Mouse (Mus musculus): ENCODE data around the gene Ecm1. TPM values are rescaled to one million over a fixed set of nuclear protein-coding genes. Genes with fewer than 3 reads are reported as not detected.
A peak's percentile ranks its signal among the peaks of the same experiment; 100 is the strongest.
"Not testable (repeated sequence)": the region's sequence is repeated elsewhere in the genome, so short reads cannot be mapped to it uniquely, and the experiment has no call there.

Gene Ecm1
- polyA plus RNA-seq, 1 experiment from 2014 or later, result 76.8 TPM

DNA sequence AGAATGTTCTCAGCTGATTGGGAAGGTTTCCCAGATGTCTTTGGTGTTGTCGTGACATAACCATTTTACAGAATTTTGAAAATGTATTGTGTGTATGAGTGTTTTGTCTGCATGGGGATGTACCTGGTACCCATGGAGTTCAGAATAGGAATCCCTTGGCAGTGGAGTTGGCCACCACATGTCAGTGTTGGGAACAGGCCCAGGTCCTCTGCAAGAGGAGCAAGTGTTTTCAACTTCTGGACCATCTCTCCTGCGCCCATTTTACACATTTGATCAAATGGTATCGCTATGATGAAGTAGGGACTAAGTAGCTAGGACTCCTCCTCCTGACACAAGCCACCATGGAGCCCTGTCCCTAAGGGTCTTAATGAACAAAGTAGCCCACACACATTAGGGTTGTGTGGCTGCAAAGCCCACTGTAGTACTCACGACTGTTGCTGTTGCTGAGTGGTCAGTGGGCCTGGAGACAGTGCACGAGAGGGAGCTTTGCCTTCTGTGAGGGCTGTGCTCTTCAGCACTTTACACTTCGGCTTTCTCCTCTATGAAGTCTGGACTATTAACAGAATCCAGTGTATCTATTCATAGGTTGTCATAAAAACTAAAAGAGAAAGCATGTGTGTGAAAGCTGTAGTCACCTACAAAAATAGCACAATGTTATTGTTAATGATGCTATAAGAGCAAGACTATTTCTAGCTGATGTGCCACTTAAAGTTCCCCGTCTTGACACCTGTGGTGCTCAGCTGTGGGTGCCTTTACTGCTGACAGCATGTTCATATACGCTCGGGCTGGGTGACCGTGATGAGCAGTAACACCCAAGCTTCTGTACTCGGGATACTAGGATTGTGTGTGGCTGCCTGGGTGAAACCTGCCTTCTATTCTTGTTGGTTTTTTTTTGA lies 44.3 kb downstream of the Ecm1 start:
- peak overlapping the region; percentile 83 for H3K27ac ChIP-seq
- H3K4me3 ChIP-seq, result no peak overlapping the region
- 62% methylated on average over 11 of the region's 11 CpGs for WGBS
- peaks cover 57% of the 10 kb centered on the region for H3K4me1 ChIP-seq
- no peaks in the 10 kb centered on the region for H3K27me3 ChIP-seq (ENCODE audit: insufficient read depth, poor library complexity, severe bottlenecking)
- no peaks in the 10 kb centered on the region for H3K9me3 ChIP-seq
- no peak for DNase-seq (ENCODE audit: low spot score)
- no peaks in the 10 kb centered on the region for H3K36me3 ChIP-seq

DNA sequence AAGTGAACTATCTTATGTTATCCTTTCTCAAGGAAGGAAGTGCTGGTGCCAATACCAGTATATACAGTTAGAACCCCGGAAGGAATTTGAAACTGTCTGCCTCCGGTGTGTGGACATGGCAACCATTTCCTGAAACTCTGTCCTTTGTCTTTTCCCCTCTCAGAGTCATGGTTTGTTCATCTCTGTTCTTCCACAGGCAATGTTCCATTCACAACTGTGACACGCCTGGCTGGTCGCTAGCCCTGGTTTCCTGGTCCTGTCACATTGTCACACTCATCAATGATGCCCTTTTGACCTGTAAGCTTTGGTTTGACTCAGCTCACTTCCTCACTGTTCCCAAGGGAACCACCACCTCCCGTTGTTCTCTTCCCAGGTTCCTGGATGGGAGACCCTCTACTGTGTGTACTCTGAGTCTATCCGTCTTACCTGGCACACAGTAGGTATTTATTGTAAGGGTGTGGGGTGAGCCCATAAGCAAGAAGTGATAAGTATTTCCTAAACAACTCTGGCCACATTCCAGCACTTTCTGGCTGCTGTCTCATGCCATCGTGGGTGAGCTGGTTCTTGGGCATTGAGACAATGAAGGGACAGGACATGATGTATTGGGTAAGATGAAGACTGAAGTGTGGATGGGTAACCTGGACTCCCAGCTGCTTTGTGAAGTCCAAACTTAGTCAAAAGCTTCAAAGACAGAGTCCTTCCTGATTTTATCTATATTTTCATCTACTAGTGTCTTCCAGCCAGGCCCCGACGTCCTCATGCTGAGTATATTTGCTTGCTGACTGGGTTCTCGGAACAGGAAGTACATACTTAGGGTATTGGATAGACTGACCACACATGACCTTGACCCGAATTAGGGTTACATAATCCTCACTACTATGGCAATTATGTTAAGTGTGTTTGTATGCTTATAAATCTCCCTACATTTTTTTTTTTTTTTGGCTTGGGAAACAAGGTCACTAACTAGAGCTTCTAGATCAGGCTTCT lies 45.3 kb downstream of the Ecm1 start:
- 46% methylated on average over 11 of the region's 11 CpGs for WGBS
- Histone ChIP-seq H3K27me3 (ENCODE audit: insufficient read depth, poor library complexity, severe bottlenecking) (no peaks in the 10 kb centered on the region), H3K36me3 (no peaks in the 10 kb centered on the region), H3K4me1 (peaks cover 61% of the 10 kb centered on the region), H3K9me3 (no peaks in the 10 kb centered on the region), H3K27ac (peak overlapping the region; percentile 83), H3K4me3 (no peak overlapping the region)
- no peak for DNase-seq (ENCODE audit: low spot score)

DNA sequence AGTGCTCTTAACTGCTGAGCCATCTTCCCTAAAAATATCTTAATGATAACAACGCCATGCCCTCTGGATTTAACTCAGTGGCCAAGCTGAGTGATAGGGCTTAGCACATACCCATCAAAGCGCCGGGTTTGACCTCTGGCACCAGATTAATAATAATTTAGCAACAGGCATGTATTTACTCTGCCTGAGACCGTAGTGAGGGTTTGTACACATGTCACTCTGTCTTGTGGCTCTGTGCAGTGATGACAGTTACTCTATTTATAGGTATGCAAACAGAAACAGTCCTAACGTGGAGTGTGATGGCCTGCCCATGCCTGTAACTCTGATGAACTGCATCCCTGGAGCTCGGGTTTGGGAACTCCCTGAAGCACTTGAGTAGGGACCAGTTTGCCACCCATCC lies 46.7 kb downstream of the Ecm1 start:
- H3K36me3 ChIP-seq, result no peaks in the 10 kb centered on the region
- no peak for DNase-seq (ENCODE audit: low spot score)
- H3K4me3 ChIP-seq, result no peak overlapping the region
- WGBS, result 36% methylated on average over 6 of the region's 6 CpGs
- H3K4me1 ChIP-seq, result peaks cover 73% of the 10 kb centered on the region
- no peaks in the 10 kb centered on the region for H3K9me3 ChIP-seq
- no peaks in the 10 kb centered on the region for H3K27me3 ChIP-seq (ENCODE audit: insufficient read depth, poor library complexity, severe bottlenecking)
- peak overlapping the region; percentile 83 for H3K27ac ChIP-seq

DNA sequence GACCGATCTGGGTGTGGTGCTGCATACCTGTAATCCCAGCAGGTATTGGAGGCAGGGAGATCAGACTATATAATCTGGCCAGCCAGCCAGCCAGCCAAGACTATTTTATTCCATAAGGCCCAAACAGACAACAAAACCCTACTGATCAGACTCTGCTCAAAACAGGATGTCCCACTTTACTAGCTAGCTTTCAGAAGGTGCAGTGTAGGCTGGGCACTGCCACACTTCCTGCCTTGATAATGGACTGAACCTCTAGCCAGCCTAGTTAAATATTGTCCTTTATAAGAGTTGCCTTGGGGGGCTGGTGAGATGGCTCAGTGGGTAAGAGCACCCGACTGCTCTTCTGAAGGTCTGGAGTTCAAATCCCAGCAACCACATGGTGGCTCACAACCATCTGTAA lies 48.8 kb downstream of the Ecm1 start:
- not testable (repeated sequence) for H3K27me3 ChIP-seq (ENCODE audit: insufficient read depth, poor library complexity, severe bottlenecking); H3K4me3 ChIP-seq; H3K9me3 ChIP-seq; H3K36me3 ChIP-seq; DNase-seq (ENCODE audit: low spot score)
- peak overlapping the region; percentile 89 for H3K27ac ChIP-seq
- H3K4me1 ChIP-seq, result peaks cover 81% of the 10 kb centered on the region
- WGBS, result 86% methylated on average over 2 of the region's 2 CpGs

DNA sequence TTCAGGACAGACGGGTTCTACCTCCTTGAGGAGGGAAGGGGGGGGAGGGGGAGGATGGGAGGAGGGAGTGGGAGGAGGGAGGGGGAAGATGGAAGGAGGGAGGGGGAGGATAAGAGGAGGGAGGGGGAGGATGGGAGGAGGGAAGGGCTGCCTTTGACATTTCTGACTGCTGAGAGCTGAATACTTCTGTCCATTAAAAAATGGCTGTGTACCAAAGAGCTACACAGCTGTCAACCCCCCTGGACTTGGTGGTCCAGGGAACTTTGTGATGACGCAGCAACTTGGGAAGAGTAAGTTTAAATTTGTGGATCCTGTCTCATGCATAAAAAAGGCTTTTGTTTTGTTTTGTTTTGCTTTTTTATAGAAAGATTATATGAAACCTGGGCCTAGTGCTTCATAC lies 49.4 kb downstream of the Ecm1 start:
- Histone ChIP-seq H3K27ac (peak overlapping the region; percentile 89), H3K36me3 (no peaks in the 10 kb centered on the region), H3K27me3 (ENCODE audit: insufficient read depth, poor library complexity, severe bottlenecking) (no peaks in the 10 kb centered on the region), H3K4me1 (peaks cover 81% of the 10 kb centered on the region), H3K9me3 (no peaks in the 10 kb centered on the region), H3K4me3 (peak overlapping the region; percentile 39)
- DNase-seq (ENCODE audit: low spot score), result no peak
- 23% methylated on average over 2 of the region's 2 CpGs for WGBS

DNA sequence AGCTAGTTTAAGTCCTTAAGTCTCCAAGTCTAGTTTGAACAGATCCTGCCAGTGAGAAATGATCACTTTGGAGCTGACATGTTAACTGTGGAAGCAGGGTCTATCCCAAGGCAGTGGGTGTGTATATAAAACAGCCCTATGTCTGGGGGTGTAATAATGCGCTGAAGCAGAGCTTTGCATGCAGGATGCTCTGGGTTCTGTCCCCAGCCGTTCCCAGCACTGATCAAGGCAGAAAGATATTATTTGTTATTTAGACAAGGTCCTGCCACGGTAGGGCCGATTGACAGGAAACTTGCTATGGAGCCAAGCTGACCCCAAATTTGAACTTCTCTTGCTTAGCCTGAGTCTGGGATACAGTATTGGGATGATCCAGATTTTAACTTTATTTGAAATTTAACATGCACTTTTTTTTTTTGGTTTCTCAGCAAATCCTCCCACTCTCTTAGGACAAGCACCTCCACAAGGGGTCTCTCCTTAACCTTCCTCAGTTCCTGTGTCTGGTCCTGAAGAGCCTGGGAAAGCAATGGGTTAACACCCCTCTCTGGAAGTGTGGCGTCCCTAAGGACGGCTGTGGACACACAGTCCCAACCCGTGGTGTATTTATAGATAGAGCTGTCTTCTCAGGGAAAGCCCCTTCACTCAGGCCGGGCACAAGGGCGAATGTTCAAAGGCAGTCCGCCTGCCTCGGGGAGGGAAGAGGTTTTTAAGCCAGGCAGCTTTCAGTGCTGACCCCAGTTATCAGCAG lies 50.0 kb downstream of the Ecm1 start:
- Histone ChIP-seq H3K9me3 (no peaks in the 10 kb centered on the region), H3K27me3 (ENCODE audit: insufficient read depth, poor library complexity, severe bottlenecking) (no peaks in the 10 kb centered on the region), H3K36me3 (no peaks in the 10 kb centered on the region), H3K4me1 (peaks cover 83% of the 10 kb centered on the region), H3K4me3 (peak overlapping the region; percentile 39), H3K27ac (peak overlapping the region; percentile 89)
- WGBS, result 18% methylated on average over 11 of the region's 11 CpGs
- DNase-seq (ENCODE audit: low spot score), result peak; percentile 92

DNA sequence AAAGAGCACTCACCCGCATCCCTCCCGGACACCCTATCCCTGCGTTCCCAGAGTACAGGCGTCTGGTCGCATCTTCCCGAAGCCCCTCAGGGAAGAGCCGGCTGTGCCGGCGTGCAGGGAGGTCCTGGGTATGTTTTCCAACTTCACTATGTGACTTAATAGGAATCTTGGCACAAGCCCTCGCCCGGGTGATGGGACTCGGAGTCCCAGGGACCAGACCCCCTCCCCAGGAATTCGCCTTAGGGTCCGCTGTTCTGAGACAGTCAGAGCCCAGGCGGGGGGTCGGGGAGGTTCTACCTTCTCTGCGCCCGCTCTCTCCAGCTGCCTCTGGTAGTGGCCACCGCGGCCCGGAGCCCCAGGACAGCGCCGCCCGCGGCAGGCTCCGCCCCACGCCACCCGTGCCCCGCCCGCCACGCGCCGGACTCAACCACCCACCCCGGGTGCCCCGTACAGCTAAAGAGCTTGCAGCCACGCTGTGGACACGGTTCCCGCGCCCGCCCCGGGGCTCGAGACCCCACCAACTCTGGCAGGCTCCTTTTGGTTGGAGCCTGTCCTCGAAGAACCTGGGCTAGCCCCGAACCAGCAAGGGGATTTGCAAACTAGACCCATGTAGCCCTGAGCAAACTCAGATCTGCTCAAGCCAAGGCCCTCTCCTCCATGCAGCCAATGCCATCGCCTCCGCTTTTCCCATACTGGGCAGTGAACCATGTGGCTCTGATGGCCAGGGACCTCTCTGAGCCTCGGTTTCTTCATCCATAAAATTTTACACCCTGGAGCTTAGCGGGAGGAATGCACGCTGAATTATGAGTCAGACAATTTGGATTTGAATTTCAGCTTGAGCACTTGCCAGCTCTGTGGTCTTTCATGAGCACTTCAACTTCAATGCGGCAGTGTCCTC lies 51.6 kb downstream of the Ecm1 start, which contains the start of gene Adamtsl4:
Gene Adamtsl4, minus strand, starts transcription at position 394 of the 898 bp plus-strand sequence.
- WGBS, result 6% methylated on average over 50 of the region's 50 CpGs
- H3K9me3 ChIP-seq, result no peaks in the 10 kb centered on the region
- H3K27me3 ChIP-seq (ENCODE audit: insufficient read depth, poor library complexity, severe bottlenecking), result no peaks in the 10 kb centered on the region
- H3K27ac ChIP-seq, result peak within 1 kb of the TSS; percentile 89
- H3K4me1 ChIP-seq, result peaks cover 82% of the 10 kb centered on the region
- H3K36me3 ChIP-seq, result no peaks in the 10 kb centered on the region
- peak within 1 kb of the TSS; percentile 65 for H3K4me3 ChIP-seq
- DNase-seq (ENCODE audit: low spot score), result peak; percentile 85

DNA sequence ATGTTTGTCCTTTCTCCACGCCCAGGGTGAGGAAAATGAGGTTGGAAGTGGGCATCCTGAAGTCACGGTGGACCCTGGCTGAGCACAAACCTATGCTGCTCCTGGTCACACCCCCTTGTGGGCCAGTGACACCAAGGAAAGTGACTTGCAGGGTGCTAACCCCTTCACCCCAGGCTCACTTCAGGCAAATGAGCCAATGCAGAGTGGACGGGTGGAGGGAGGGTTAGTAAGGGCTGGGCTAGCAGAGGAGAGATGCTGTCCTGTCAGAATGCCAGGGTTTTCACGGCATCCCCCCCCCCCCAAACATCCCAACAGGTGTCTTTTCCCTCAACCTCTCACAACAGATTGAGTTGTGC lies 52.2 kb downstream of the Ecm1 start:
- DNase-seq (ENCODE audit: low spot score), result peak; percentile 74
- Histone ChIP-seq H3K9me3 (no peaks in the 10 kb centered on the region), H3K27me3 (ENCODE audit: insufficient read depth, poor library complexity, severe bottlenecking) (no peaks in the 10 kb centered on the region), H3K4me1 (peaks cover 77% of the 10 kb centered on the region), H3K27ac (peak overlapping the region; percentile 89), H3K4me3 (peak overlapping the region; percentile 65), H3K36me3 (no peaks in the 10 kb centered on the region)
- 4% methylated on average over 3 of the region's 4 CpGs for WGBS

DNA sequence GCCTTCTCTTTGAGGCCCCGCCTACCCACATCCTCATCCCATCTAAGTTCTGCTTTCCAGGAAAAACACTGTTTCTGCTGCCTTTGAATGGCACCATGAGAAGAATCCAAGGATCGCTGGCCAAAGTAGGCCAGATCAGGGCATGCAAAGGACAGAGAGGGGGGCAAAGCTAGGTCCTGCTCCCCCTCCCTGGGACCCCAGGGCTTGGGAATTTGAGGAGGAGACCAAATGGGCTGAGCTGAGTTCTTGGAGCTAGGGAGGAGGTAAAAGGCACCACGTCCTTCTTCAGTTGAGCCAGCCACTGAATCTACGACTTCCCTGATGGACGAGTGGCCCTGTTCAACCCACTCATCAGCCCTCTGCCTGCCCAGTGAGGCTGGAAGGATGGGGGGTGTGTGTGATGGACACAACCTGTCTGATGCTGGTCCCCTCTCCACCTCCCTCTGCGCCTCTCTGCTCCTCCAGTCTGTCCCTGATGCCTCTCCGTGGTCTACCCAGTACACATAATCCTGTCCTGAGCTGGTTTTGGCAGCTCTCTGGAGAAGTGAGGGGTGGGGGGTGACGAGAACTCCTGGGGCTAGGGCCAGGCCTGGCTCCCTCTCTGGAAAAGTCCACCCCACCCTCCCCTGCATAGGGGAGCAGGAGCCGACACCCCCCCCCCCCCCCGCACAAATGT lies 52.7 kb downstream of the Ecm1 start:
- Histone ChIP-seq H3K36me3 (no peaks in the 10 kb centered on the region), H3K27ac (peak overlapping the region; percentile 89), H3K4me1 (peaks cover 82% of the 10 kb centered on the region), H3K4me3 (peak overlapping the region; percentile 65), H3K27me3 (ENCODE audit: insufficient read depth, poor library complexity, severe bottlenecking) (no peaks in the 10 kb centered on the region), H3K9me3 (no peaks in the 10 kb centered on the region)
- DNase-seq (ENCODE audit: low spot score), result no peak
- 34% methylated on average over 10 of the region's 10 CpGs for WGBS

DNA sequence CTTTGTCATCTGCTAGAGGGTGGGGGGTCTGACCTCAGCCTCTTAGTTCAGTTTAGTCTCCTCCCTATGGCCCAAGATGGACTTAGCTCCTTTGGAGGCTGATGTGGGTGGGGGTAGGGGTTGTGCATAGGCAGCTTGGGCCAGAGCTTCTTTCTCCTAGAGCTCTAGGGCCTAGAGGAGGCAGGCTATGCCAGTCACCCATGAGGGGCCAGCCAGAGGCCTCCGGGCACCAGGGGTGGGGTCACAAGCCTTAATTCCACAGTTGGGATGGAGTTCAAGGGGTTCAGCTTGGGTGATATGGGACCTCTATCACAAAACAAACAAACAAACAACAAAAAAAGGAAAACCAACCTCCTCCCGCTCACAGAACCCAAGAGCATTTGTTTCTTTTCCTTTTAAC lies 53.7 kb downstream of the Ecm1 start:
- Histone ChIP-seq H3K4me3 (no peak overlapping the region), H3K27ac (peak overlapping the region; percentile 57; the same call in 1 of the 2 replicates), H3K9me3 (no peaks in the 10 kb centered on the region), H3K36me3 (no peaks in the 10 kb centered on the region), H3K27me3 (ENCODE audit: insufficient read depth, poor library complexity, severe bottlenecking) (no peaks in the 10 kb centered on the region), H3K4me1 (peaks cover 91% of the 10 kb centered on the region)
- 60% methylated on average over 2 of the region's 2 CpGs for WGBS
- DNase-seq (ENCODE audit: low spot score), result no peak

DNA sequence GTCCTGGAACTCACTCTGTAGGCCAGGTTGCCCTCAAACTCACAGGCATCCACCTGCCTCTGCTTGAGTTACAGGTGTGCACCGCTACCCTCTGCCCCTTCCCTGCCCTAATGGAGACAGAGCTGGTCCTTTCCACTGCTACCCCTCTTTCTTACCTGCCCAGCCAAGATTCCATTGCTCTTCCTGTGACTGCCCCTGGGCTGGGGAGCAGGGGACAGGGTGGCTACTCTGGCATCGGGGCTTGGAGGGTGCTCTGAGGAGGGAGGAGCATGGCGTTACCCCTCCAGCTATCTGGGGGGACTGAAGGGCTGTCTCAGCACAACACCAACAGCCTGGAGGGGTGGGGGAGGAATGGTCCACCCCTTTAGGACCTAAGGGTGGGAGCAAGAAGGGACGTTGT lies 54.1 kb downstream of the Ecm1 start:
- WGBS, result 74% methylated on average over 4 of the region's 4 CpGs
- H3K4me1 ChIP-seq, result peaks cover 91% of the 10 kb centered on the region

More for the DNA sequence above, 54.1 kb downstream of the Ecm1 start:
- DNase-seq (ENCODE audit: low spot score), result no peak
- Histone ChIP-seq H3K27ac (peak overlapping the region; percentile 57; the same call in 1 of the 2 replicates), H3K36me3 (no peaks in the 10 kb centered on the region), H3K4me3 (no peak overlapping the region), H3K9me3 (no peaks in the 10 kb centered on the region), H3K27me3 (ENCODE audit: insufficient read depth, poor library complexity, severe bottlenecking) (no peaks in the 10 kb centered on the region)
